Mouse (Mus musculus) CH12.LX (cell line): ENCODE measurements around the gene Plpp3.

Experiments
- CHD1 ChIP-seq: IDR thresholded peaks from 2 replicates; pipeline ENCODE4 v1.6.1; 2012; ENCODE audit warnings: low read depth, low read length, improper control_type of control experiment, inconsistent platforms
- CTCF ChIP-seq, 2 experiments: IDR thresholded peaks in 1 of 2; conservative IDR thresholded peaks in 1 of 2; 2 replicates each; pipeline ENCODE4 v1.5.1; 2011 to 2012; ENCODE audit warnings: low read depth in 2 of 2, low read length in 2 of 2, improper control_type of control experiment in 1 of 2, inconsistent platforms in 1 of 2, mild to moderate bottlenecking in 1 of 2, moderate library complexity in 1 of 2
- EP300 ChIP-seq: IDR thresholded peaks from 2 replicates; pipeline ENCODE4 v1.6.1; 2011; ENCODE audit warnings: low read length, improper control_type of control experiment
- ETS1 ChIP-seq: conservative IDR thresholded peaks from 2 replicates; pipeline ENCODE4 v1.6.1; 2012; ENCODE audit warnings: low read depth, mild to moderate bottlenecking, inconsistent platforms, low read length, improper control_type of control experiment, moderate library complexity
- RCOR1 ChIP-seq: conservative IDR thresholded peaks from 2 replicates; pipeline ENCODE4 v1.6.1; 2012; ENCODE audit warnings: low read depth, mild to moderate bottlenecking, inconsistent platforms, low read length, improper control_type of control experiment
- ZC3H11A ChIP-seq: IDR thresholded peaks from 2 replicates; pipeline ENCODE4 v1.6.1; 2012; ENCODE audit warnings: low read depth, mild to moderate bottlenecking, inconsistent platforms, low read length, improper control_type of control experiment
- ZKSCAN1 ChIP-seq: IDR thresholded peaks from 2 replicates; pipeline ENCODE4 v1.6.1; 2012; ENCODE audit warnings: low read depth, inconsistent platforms, low read length, improper control_type of control experiment, borderline replicate concordance

DNA sequence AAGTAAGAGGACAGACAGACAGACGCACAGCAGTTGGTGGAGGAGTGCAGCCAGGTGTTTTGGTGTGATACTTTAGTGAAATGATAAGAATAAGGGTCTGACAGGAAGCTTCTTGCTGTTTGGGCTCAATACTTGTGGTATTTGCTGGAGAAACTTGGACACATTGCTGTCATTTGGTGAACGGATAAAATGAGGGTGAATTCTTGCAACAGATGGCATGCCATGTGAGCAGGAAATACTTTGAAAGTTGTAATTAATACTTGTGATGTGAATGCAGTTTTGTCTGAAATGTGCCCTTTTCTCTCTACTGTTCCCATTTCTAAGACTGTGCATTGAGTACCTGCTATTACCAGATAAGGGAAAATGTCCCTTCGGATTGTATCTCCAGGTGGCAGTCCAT is 14.3 kb downstream of the Plpp3 start:
- no peak for TF ChIP-seq EP300
- no peak for TF ChIP-seq CTCF (conservative IDR thresholded peaks at IDR 0.05 in 1 of 2, IDR thresholded peaks at IDR 0.05 in 1 of 2; ENCODE audit: low read depth in 2 of 2, low read length in 2 of 2)
- TF ChIP-seq ETS1 = no peak
- no peak for TF ChIP-seq RCOR1
- no peak for TF ChIP-seq CHD1
- no peak for TF ChIP-seq ZC3H11A
- TF ChIP-seq ZKSCAN1 = no peak
